Mouse (Mus musculus) liver, postnatal 0 days (tissue): ENCODE data around the gene Trmt44. TPM values are rescaled to one million over a fixed set of nuclear protein-coding genes. Genes with fewer than 3 reads are reported as not detected.

ENCODE experiments used
- ATAC-seq: fragments of 200-750 bp; cut with Nextera tagmentation; 2 replicates; pipeline ENCODE4 v1.8.0; 2017; ENCODE audit warnings: mild to moderate bottlenecking, moderate library complexity
- DNase-seq: peaks from one replicate; pipeline ENCODE4 v3.0.0-alpha.2; 2016
- H3K27ac ChIP-seq: fragments of 300-500 bp; sonication (generic); 2 replicates; pipeline ENCODE4 v1.5.1; 2014; ENCODE audit warnings: antibody characterized with exemption, moderate library complexity, mild to moderate bottlenecking, low read depth
- H3K27me3 ChIP-seq: fragments of 300-500 bp; sonication (generic); 2 replicates; pipeline ENCODE4 v1.6.1; 2014; ENCODE audit warnings: low read length, control low read depth, mixed read lengths; ENCODE audit not compliant: insufficient read depth
- H3K36me3 ChIP-seq: fragments of 300-500 bp; sonication (generic); replicated peaks from 2 replicates; pipeline ENCODE4 v1.6.1; 2014; ENCODE audit warnings: mild to moderate bottlenecking, control low read depth, low read length, moderate library complexity, mixed read lengths; ENCODE audit not compliant: insufficient read depth
- H3K4me1 ChIP-seq: fragments of 300-500 bp; sonication (generic); 2 replicates; pipeline ENCODE4 v1.6.1; 2014; ENCODE audit warnings: antibody characterized with exemption, mild to moderate bottlenecking, control low read depth; ENCODE audit not compliant: insufficient read depth
- H3K4me2 ChIP-seq: fragments of 300-500 bp; sonication (generic); 2 replicates; pipeline ENCODE4 v1.6.1; 2014; ENCODE audit warnings: low read depth, mild to moderate bottlenecking, low read length, moderate library complexity, mixed read lengths
- H3K4me3 ChIP-seq: fragments of 300-500 bp; sonication (generic); 2 replicates; pipeline ENCODE4 v1.5.1; 2014; ENCODE audit warnings: low read depth, low read length
- H3K9ac ChIP-seq: fragments of 300-500 bp; sonication (generic); replicated peaks from 2 replicates; pipeline ENCODE4 v1.6.1; 2014; ENCODE audit warnings: mild to moderate bottlenecking, moderate library complexity
- H3K9me3 ChIP-seq: fragments of 300-500 bp; sonication (generic); 2 replicates; pipeline ENCODE4 v1.6.1; 2016; ENCODE audit warnings: mild to moderate bottlenecking, control low read depth, low read length, mixed read lengths
- CTCF ChIP-seq: sonication (generic); IDR thresholded peaks from 2 replicates; pipeline ENCODE4 v1.5.1; 2016; ENCODE audit warnings: antibody characterized with exemption, low read depth
- EP300 ChIP-seq: IDR thresholded peaks from 2 replicates; pipeline ENCODE4 v1.6.1; 2016; ENCODE audit warnings: antibody characterized with exemption, low read depth, mild to moderate bottlenecking
- WGBS: fragments of 180-500 bp; shearing (Covaris S2); extraction: QIAGEN DNeasy Blood & Tissue Kit; methylation state at CpG from one replicate; pipeline ENCODE4 v1.1.7; 2014; ENCODE audit not compliant: insufficient replicate concordance; 5-methylcytosine and 5-hydroxymethylcytosine counted together
- polyA plus RNA-seq: library from polyadenylated mRNA; unstranded; fragments of >200 nt; fragmentation: Nextera tagmentation; extraction: Ambion mirVana; gene quantifications from 2 replicates; pipeline ENCODE4 v1.2.1, GENCODE M21; 2015

The Trmt44 gene
- polyA plus RNA-seq, 1 experiment from 2014 or later, result 1.7 TPM

GRCm38 (mm10) chr5:35611170-35611569 is 36.3 kb upstream of the Trmt44 start:
- ATAC-seq (no peak), DNase-seq (no peak)
- TF ChIP-seq CTCF, result no peak
- TF ChIP-seq EP300, result no peak
- Histone ChIP-seq H3K27ac (no peak overlapping the region), H3K36me3 (no peaks in the 10 kb centered on the region), H3K4me2 (no peak overlapping the region), H3K9ac (no peak overlapping the region), H3K4me1 (no peaks in the 10 kb centered on the region; the same call in 1 of the 2 replicates), H3K27me3 (no peaks in the 10 kb centered on the region), H3K4me3 (no peak overlapping the region), H3K9me3 (no peaks in the 10 kb centered on the region)
- WGBS, result 66% methylated on average over 9 of the region's 9 CpGs

- H3K4me2 ChIP-seq, result no peak overlapping the region
- ATAC-seq (no peak), DNase-seq (no peak)
- no peaks in the 10 kb centered on the region; the same call in 1 of the 2 replicates for H3K4me1 ChIP-seq
- 82% methylated on average over 7 of the region's 7 CpGs for WGBS
- H3K27me3 ChIP-seq, result no peaks in the 10 kb centered on the region
- H3K4me3 ChIP-seq, result no peak overlapping the region
- 0 out of 2 replicates have a peak, but pooled peaks cover 2% of the 10 kb centered on the region for H3K36me3 ChIP-seq
- H3K9me3 ChIP-seq, result no peaks in the 10 kb centered on the region
- TF ChIP-seq EP300 (no peak), CTCF (no peak)
- H3K9ac ChIP-seq, result no peak overlapping the region
- H3K27ac ChIP-seq, result no peak overlapping the region
These were observed 35.5 kb upstream of the Trmt44 start for GRCm38 (mm10) chr5:35610381-35610780.

GRCm38 (mm10) chr5:35609971-35610370 is 35.1 kb upstream of the Trmt44 start:
- no peaks in the 10 kb centered on the region; the same call in 1 of the 2 replicates for H3K4me1 ChIP-seq
- no peak overlapping the region for H3K9ac ChIP-seq
- no peaks in the 10 kb centered on the region for H3K27me3 ChIP-seq
- H3K4me3 ChIP-seq, result no peak overlapping the region
- ATAC-seq (peak; percentile 12; the same call in 1 of the 2 replicates), DNase-seq (no peak)
- 72% methylated on average over 2 of the region's 2 CpGs for WGBS
- no peaks in the 10 kb centered on the region for H3K9me3 ChIP-seq
- no peak overlapping the region for H3K4me2 ChIP-seq
- no peak for TF ChIP-seq CTCF
- no peak for TF ChIP-seq EP300
- no peak overlapping the region for H3K27ac ChIP-seq
- H3K36me3 ChIP-seq, result 0 out of 2 replicates have a peak, but pooled peaks cover 2% of the 10 kb centered on the region

GRCm38 (mm10) chr5:35609381-35609780 is 34.5 kb upstream of the Trmt44 start:
- WGBS, result 37% methylated on average over 12 of the region's 12 CpGs
- H3K9ac ChIP-seq, result no peak overlapping the region
- H3K27ac ChIP-seq, result 0 out of 2 replicates have a peak overlapping the region, but pooled peaks have one; percentile 29
- H3K4me1 ChIP-seq, result no peaks in the 10 kb centered on the region; the same call in 1 of the 2 replicates
- H3K9me3 ChIP-seq, result no peaks in the 10 kb centered on the region
- peak; percentile 92 for ATAC-seq
- peak; percentile 60 for DNase-seq
- no peak for TF ChIP-seq CTCF
- no peak for TF ChIP-seq EP300
- no peak overlapping the region for H3K4me3 ChIP-seq
- no peaks in the 10 kb centered on the region for H3K27me3 ChIP-seq
- no peak overlapping the region for H3K4me2 ChIP-seq
- 0 out of 2 replicates have a peak, but pooled peaks cover 2% of the 10 kb centered on the region for H3K36me3 ChIP-seq

- H3K4me3 ChIP-seq, result no peak overlapping the region
- ATAC-seq (no peak), DNase-seq (no peak)
- no peak overlapping the region for H3K9ac ChIP-seq
- H3K4me1 ChIP-seq, result no peaks in the 10 kb centered on the region; the same call in 1 of the 2 replicates
- no peak overlapping the region for H3K4me2 ChIP-seq
- H3K9me3 ChIP-seq, result no peaks in the 10 kb centered on the region
- no peak for TF ChIP-seq EP300
- TF ChIP-seq CTCF, result no peak
- peak overlapping the region; percentile 29; the same call in 1 of the 2 replicates for H3K27ac ChIP-seq
- 0 out of 2 replicates have a peak, but pooled peaks cover 2% of the 10 kb centered on the region for H3K36me3 ChIP-seq
- H3K27me3 ChIP-seq, result no peaks in the 10 kb centered on the region
- WGBS, result 69% methylated on average over 5 of the region's 5 CpGs
These were observed 33.7 kb upstream of the Trmt44 start for GRCm38 (mm10) chr5:35608559-35608958.

GRCm38 (mm10) chr5:35607784-35608183 is 32.9 kb upstream of the Trmt44 start:
- ATAC-seq (no peak), DNase-seq (no peak)
- Histone ChIP-seq H3K27ac (no peak overlapping the region), H3K9me3 (no peaks in the 10 kb centered on the region), H3K9ac (no peak overlapping the region), H3K36me3 (0 out of 2 replicates have a peak, but pooled peaks cover 3% of the 10 kb centered on the region), H3K4me3 (no peak overlapping the region), H3K4me1 (no peaks in the 10 kb centered on the region; the same call in 1 of the 2 replicates), H3K27me3 (no peaks in the 10 kb centered on the region), H3K4me2 (no peak overlapping the region)
- TF ChIP-seq CTCF (no peak), EP300 (no peak)
- whole genome bisulfite sequencing, result 83% methylated on average over 5 of the region's 7 CpGs
